Mouse (Mus musculus) forebrain, postnatal 0 days (tissue): ENCODE measurements around the gene Cyren. TPM values are rescaled to one million over a fixed set of nuclear protein-coding genes. Genes with fewer than 3 reads are reported as not detected.

Experiments used
- ATAC-seq: fragments of 200-750 bp; cut with Nextera tagmentation; 2 replicates; pipeline ENCODE4 v1.8.0; 2017; ENCODE audit warnings: mild to moderate bottlenecking, moderate library complexity
- DNase-seq: peaks from one replicate; pipeline ENCODE4 v3.0.0-alpha.2; 2015
- H3K27ac ChIP-seq: fragments of 300-500 bp; sonication (generic); 2 replicates; pipeline ENCODE4 v1.5.1; 2014; ENCODE audit warnings: low read depth, mild to moderate bottlenecking, antibody characterized with exemption, low read length, moderate library complexity, mixed read lengths
- H3K27me3 ChIP-seq: fragments of 300-500 bp; sonication (generic); 2 replicates; pipeline ENCODE4 v1.6.1; 2014; ENCODE audit warnings: mild to moderate bottlenecking, low read length, mixed read lengths; ENCODE audit not compliant: insufficient read depth
- H3K36me3 ChIP-seq: fragments of 300-500 bp; sonication (generic); 2 replicates; pipeline ENCODE4 v1.6.1; 2014; ENCODE audit warnings: mild to moderate bottlenecking, moderate library complexity; ENCODE audit not compliant: insufficient read depth
- H3K4me1 ChIP-seq: fragments of 300-500 bp; sonication (generic); 2 replicates; pipeline ENCODE4 v1.6.1; 2014; ENCODE audit warnings: antibody characterized with exemption; ENCODE audit not compliant: insufficient read depth
- H3K4me2 ChIP-seq: fragments of 300-500 bp; sonication (generic); 2 replicates; pipeline ENCODE4 v1.6.1; 2014; ENCODE audit warnings: low read depth, mild to moderate bottlenecking, moderate library complexity
- H3K4me3 ChIP-seq: fragments of 300-500 bp; sonication (generic); 2 replicates; pipeline ENCODE4 v1.5.1; 2014; ENCODE audit warnings: low read depth, low read length, mixed read lengths
- H3K9ac ChIP-seq: fragments of 300-500 bp; sonication (generic); 2 replicates; pipeline ENCODE4 v1.6.1; 2014; ENCODE audit warnings: mild to moderate bottlenecking
- H3K9me3 ChIP-seq: fragments of 300-500 bp; sonication (generic); 2 replicates; pipeline ENCODE4 v1.6.1; 2016; ENCODE audit warnings: low read length
- CTCF ChIP-seq: sonication (generic); IDR thresholded peaks from 2 replicates; pipeline ENCODE4 v1.5.1; 2016; ENCODE audit warnings: antibody characterized with exemption, control low read depth, low read depth
- WGBS: fragments of 180-500 bp; shearing (Covaris S2); extraction: QIAGEN DNeasy Blood & Tissue Kit; methylation state at CpG from one replicate; pipeline ENCODE4 v1.1.7; 2014; 5-methylcytosine and 5-hydroxymethylcytosine counted together
- polyA plus RNA-seq: library from polyadenylated mRNA; unstranded; fragments of >200 nt; fragmentation: Nextera tagmentation; extraction: Ambion mirVana; gene quantifications from 2 replicates; pipeline ENCODE4 v1.2.1, GENCODE M21; 2015
- total RNA-seq: library from RNA; depleted of rRNA; stranded (reverse); fragments of >200 nt; gene quantifications from 2 replicates; pipeline ENCODE4 v1.2.3, GENCODE M21; 2014

Cyren gene
- total and polyA plus RNA-seq, 2 experiments from 2014 or later = 5.0 to 5.7 TPM

DNA sequence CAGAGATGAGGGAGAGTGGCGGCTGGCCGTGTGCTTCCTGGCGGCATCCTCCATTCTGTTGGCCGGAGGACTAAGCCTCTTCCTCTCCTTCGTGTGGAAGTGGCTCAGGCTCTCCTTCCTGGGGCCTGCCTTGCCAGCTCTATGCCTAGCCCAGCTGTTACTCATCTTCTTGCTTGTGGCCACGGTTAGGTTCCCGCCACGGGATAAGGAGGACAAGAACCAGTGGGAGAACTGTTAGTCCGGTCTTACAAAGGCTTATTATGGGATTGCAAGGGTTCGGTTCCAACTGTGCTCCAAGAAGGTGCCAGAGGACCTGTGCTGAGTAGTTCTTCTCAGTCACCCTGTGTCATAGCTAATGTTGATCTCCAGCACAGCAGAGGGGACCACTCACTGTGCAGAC lies 5.0 kb downstream of the Cyren start:
- Histone ChIP-seq H3K9me3 (no peaks in the 10 kb centered on the region), H3K4me3 (no peak overlapping the region), H3K27ac (no peak overlapping the region), H3K4me1 (peaks cover 5% of the 10 kb centered on the region), H3K36me3 (no peaks in the 10 kb centered on the region), H3K4me2 (no peak overlapping the region), H3K9ac (no peak overlapping the region), H3K27me3 (no peaks in the 10 kb centered on the region)
- ATAC-seq (no peak), DNase-seq (no peak)
- 87% methylated on average over 10 of the region's 10 CpGs for WGBS
- no peak for TF ChIP-seq CTCF

DNA sequence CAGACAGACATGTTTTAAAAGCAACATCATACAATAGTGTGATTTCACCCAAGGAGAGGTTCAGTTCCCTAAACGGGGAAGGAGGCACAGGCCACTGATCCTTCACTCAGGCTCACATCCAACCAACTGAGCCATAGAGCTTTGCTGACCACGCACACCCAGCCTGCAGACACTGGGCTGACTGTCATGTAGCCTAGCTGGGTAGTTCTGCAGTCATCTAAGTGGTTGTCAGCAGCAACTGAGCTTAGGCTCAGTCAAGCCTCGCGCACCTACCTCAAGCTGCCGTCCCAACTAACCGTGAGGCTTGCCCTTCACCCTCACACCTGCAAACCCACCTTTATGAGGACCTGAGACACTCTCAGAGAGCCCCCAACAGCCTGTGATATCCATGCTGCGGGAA lies 5.9 kb downstream of the Cyren start:
- Histone ChIP-seq H3K4me3 (no peak overlapping the region), H3K9ac (no peak overlapping the region), H3K4me1 (peaks cover 3% of the 10 kb centered on the region), H3K27ac (no peak overlapping the region), H3K27me3 (no peaks in the 10 kb centered on the region), H3K9me3 (no peaks in the 10 kb centered on the region), H3K36me3 (no peaks in the 10 kb centered on the region), H3K4me2 (no peak overlapping the region)
- no peak for TF ChIP-seq CTCF
- WGBS = 90% methylated on average over 7 of the region's 7 CpGs
- ATAC-seq (no peak), DNase-seq (no peak)

GRCm38 (mm10) chr6:34870724-34871123 lies 7.1 kb downstream of the Cyren start:
- 75% methylated on average over 5 of the region's 5 CpGs for WGBS
- no peak overlapping the region for H3K4me3 ChIP-seq
- no peaks in the 10 kb centered on the region for H3K36me3 ChIP-seq
- no peak for TF ChIP-seq CTCF
- H3K27ac ChIP-seq = no peak overlapping the region
- no peak overlapping the region for H3K4me2 ChIP-seq
- H3K9me3 ChIP-seq = no peaks in the 10 kb centered on the region
- no peak overlapping the region for H3K9ac ChIP-seq
- DNase-seq = no peak
- ATAC-seq = no peak
- H3K4me1 ChIP-seq = no peaks in the 10 kb centered on the region
- H3K27me3 ChIP-seq = no peaks in the 10 kb centered on the region

DNA sequence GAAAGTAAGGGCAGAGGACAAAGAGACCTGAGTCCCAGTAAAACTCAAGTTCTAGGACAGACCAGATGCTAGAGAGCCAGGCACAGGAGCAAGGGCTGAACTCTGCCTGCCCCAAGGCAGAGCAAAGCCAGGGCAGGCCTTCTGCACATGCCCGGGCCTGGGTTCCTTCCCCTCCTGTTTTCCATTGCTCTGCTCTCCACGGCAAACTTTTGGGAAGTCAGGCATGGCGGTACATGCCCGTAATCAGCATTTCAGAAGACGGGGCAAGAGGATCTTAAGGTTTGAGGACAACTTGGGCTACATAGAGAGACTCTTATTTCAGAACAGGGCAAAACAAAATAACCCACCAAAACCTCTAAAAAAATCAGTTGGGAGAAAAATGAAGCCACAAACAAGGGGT lies 7.7 kb downstream of the Cyren start:
- DNase-seq (no peak), ATAC-seq (no peak)
- WGBS = 87% methylated on average over 5 of the region's 5 CpGs
- Histone ChIP-seq H3K36me3 (no peaks in the 10 kb centered on the region), H3K4me2 (no peak overlapping the region), H3K9ac (no peak overlapping the region), H3K4me1 (no peaks in the 10 kb centered on the region), H3K4me3 (no peak overlapping the region), H3K27me3 (no peaks in the 10 kb centered on the region), H3K27ac (no peak overlapping the region), H3K9me3 (no peaks in the 10 kb centered on the region)
- no peak for TF ChIP-seq CTCF

GRCm38 (mm10) chr6:34869225-34869915 lies 8.5 kb downstream of the Cyren start:
- WGBS = 85% methylated on average over 13 of the region's 13 CpGs
- Histone ChIP-seq H3K4me3 (no peak overlapping the region), H3K4me1 (no peaks in the 10 kb centered on the region), H3K9ac (no peak overlapping the region), H3K4me2 (no peak overlapping the region), H3K27me3 (no peaks in the 10 kb centered on the region), H3K36me3 (no peaks in the 10 kb centered on the region), H3K9me3 (no peaks in the 10 kb centered on the region), H3K27ac (no peak overlapping the region)
- ATAC-seq = no peak
- no peak for DNase-seq
- no peak for TF ChIP-seq CTCF

DNA sequence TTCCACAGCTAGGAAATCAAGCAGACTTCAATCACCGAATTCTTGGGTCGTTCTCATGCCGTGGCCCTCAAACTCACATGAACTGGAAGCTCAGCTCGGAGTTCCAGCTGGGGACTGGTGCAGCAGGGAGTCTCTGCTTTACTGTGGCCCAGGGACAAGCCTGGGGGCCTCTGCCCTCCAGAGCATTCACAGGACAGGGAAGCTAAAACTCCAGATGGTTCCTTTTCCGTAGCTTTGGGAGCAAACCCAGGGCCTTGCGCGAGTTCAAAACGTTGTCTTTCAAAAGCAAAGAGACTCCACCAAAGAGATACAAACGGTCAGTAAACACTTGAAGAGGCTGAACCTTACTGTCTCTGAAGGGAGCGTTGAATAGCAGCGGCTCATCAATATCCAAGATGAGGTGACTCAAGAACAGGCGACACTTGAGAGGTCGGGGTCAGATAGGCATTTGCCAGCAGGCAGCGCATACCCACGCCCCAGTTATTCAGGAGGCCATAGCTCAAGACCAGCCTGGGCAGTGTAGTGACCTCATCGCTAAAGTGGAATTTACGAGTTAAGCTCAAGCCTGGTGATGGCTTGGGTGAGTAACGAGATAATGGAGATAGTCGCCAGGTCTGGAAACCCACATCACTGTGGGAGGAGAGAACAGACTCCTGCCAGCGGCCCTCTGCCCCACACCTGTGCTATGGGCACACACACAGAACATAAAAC lies 9.2 kb downstream of the Cyren start:
- Histone ChIP-seq H3K9ac (no peak overlapping the region), H3K36me3 (no peaks in the 10 kb centered on the region), H3K27me3 (no peaks in the 10 kb centered on the region), H3K4me2 (no peak overlapping the region), H3K27ac (no peak overlapping the region), H3K4me1 (no peaks in the 10 kb centered on the region), H3K9me3 (no peaks in the 10 kb centered on the region), H3K4me3 (no peak overlapping the region)
- no peak for TF ChIP-seq CTCF
- 89% methylated on average over 20 of the region's 20 CpGs for WGBS
- DNase-seq (no peak), ATAC-seq (no peak)

- 81% methylated on average over 10 of the region's 10 CpGs for WGBS
- ATAC-seq = no peak
These were observed 9.9 kb downstream of the Cyren start for GRCm38 (mm10) chr6:34867995-34868350.

More at GRCm38 (mm10) chr6:34867995-34868350, 9.9 kb downstream of the Cyren start:
- Histone ChIP-seq H3K9ac (no peak overlapping the region), H3K27ac (no peak overlapping the region), H3K4me3 (no peak overlapping the region), H3K27me3 (no peaks in the 10 kb centered on the region), H3K36me3 (no peaks in the 10 kb centered on the region), H3K9me3 (no peaks in the 10 kb centered on the region), H3K4me2 (no peak overlapping the region), H3K4me1 (no peaks in the 10 kb centered on the region)
- no peak for DNase-seq
- TF ChIP-seq CTCF = no peak
